Mouse (Mus musculus) kidney, postnatal 0 days (tissue): ENCODE measurements at regions not wholly inside any gene's neighbourhood (a gene's known extent, or its start where the extent isn't known, plus 50 kb on each side); places are given as distances from the start of the nearest gene placed in this dataset.

Source experiments
- ATAC-seq: fragments of 200-750 bp; cut with Nextera tagmentation; replicated peaks from 2 replicates; pipeline ENCODE4 v1.8.0; 2017; ENCODE audit warnings: low read depth, moderate number of reproducible peaks, moderate TSS enrichment, moderate library complexity; ENCODE audit not compliant: low FRiP score
- DNase-seq: peaks from one replicate; pipeline ENCODE4 v3.0.0-alpha.2; 2016; ENCODE audit warnings: low spot score
- H3K27ac ChIP-seq: fragments of 300-500 bp; sonication (generic); 2 replicates; pipeline ENCODE4 v1.5.1; 2014; ENCODE audit warnings: mild to moderate bottlenecking
- H3K27me3 ChIP-seq: fragments of 300-500 bp; sonication (generic); 2 replicates; pipeline ENCODE4 v1.6.1; 2014; ENCODE audit warnings: low read length, mixed read lengths; ENCODE audit not compliant: insufficient read depth
- H3K36me3 ChIP-seq: fragments of 300-500 bp; sonication (generic); 2 replicates; pipeline ENCODE4 v1.6.1; 2014; ENCODE audit warnings: low read length, mixed read lengths; ENCODE audit not compliant: insufficient read depth
- H3K4me1 ChIP-seq: fragments of 300-500 bp; sonication (generic); replicated peaks from 2 replicates; pipeline ENCODE4 v1.6.1; 2014; ENCODE audit warnings: antibody characterized with exemption, low read length, mixed read lengths; ENCODE audit not compliant: insufficient read depth
- H3K4me2 ChIP-seq: fragments of 300-500 bp; sonication (generic); 2 replicates; pipeline ENCODE4 v1.6.1; 2014; ENCODE audit warnings: mild to moderate bottlenecking, low read length, moderate library complexity, mixed read lengths
- H3K4me3 ChIP-seq: fragments of 300-500 bp; sonication (generic); replicated peaks from 2 replicates; pipeline ENCODE4 v1.5.1; 2014; ENCODE audit warnings: low read depth, low read length
- H3K9ac ChIP-seq: fragments of 300-500 bp; sonication (generic); 2 replicates; pipeline ENCODE4 v1.6.1; 2014; ENCODE audit warnings: low read depth, low read length
- H3K9me3 ChIP-seq: fragments of 300-500 bp; sonication (generic); replicated peaks from 2 replicates; pipeline ENCODE4 v1.6.1; 2016; ENCODE audit warnings: low read length, inconsistent platforms, mixed read lengths
- CTCF ChIP-seq: IDR thresholded peaks from 2 replicates; pipeline ENCODE4 v1.5.1; 2016; ENCODE audit warnings: antibody characterized with exemption, low read depth, mild to moderate bottlenecking, moderate library complexity
- whole genome bisulfite sequencing: fragments of 180-500 bp; shearing (Covaris S2); extraction: QIAGEN DNeasy Blood & Tissue Kit; methylation state at CpG from one replicate; pipeline ENCODE4 v1.1.7; 2014; 5-methylcytosine and 5-hydroxymethylcytosine counted together

GRCm38 (mm10) chr6:10354135-10354534 lies 1405.9 kb downstream of the Nxph1 start:
- WGBS, result 10% methylated on average over 1 of the region's 1 CpGs
- Histone ChIP-seq H3K4me2 (no peak overlapping the region), H3K4me3 (no peak overlapping the region), H3K27ac (no peak overlapping the region), H3K36me3 (no peaks in the 10 kb centered on the region), H3K4me1 (no peaks in the 10 kb centered on the region), H3K27me3 (no peaks in the 10 kb centered on the region), H3K9me3 (no peaks in the 10 kb centered on the region), H3K9ac (no peak overlapping the region)
- no peak for TF ChIP-seq CTCF
- DNase-seq (peak; percentile 31), ATAC-seq (no peak)

GRCm38 (mm10) chr6:10365138-10365537 lies 1416.9 kb downstream of the Nxph1 start:
- Histone ChIP-seq H3K9ac (no peak overlapping the region), H3K27ac (no peak overlapping the region), H3K4me2 (no peak overlapping the region), H3K27me3 (no peaks in the 10 kb centered on the region), H3K36me3 (no peaks in the 10 kb centered on the region), H3K9me3 (no peaks in the 10 kb centered on the region), H3K4me3 (no peak overlapping the region), H3K4me1 (no peaks in the 10 kb centered on the region)
- no peak for TF ChIP-seq CTCF
- peak; percentile 15 for DNase-seq
- peak; percentile 90 for ATAC-seq

- TF ChIP-seq CTCF, result no peak
- Histone ChIP-seq H3K27ac (no peak overlapping the region), H3K27me3 (no peaks in the 10 kb centered on the region), H3K9ac (no peak overlapping the region), H3K4me2 (no peak overlapping the region), H3K36me3 (no peaks in the 10 kb centered on the region), H3K4me3 (no peak overlapping the region), H3K4me1 (no peaks in the 10 kb centered on the region), H3K9me3 (no peaks in the 10 kb centered on the region; the same call in 1 of the 2 replicates)
- WGBS, result 62% methylated on average over 2 of the region's 2 CpGs
- DNase-seq, result no peak
- ATAC-seq, result no peak
Observed at GRCm38 (mm10) chr6:10374468-10374867, 1426.2 kb downstream of the Nxph1 start.

GRCm38 (mm10) chr6:10424636-10425035 lies 1476.4 kb downstream of the Nxph1 start:
- 70% methylated on average over 2 of the region's 2 CpGs for WGBS
- Histone ChIP-seq H3K27me3 (no peaks in the 10 kb centered on the region), H3K27ac (no peak overlapping the region), H3K4me3 (no peak overlapping the region), H3K4me2 (no peak overlapping the region), H3K4me1 (no peaks in the 10 kb centered on the region), H3K9ac (no peak overlapping the region), H3K36me3 (no peaks in the 10 kb centered on the region), H3K9me3 (no peaks in the 10 kb centered on the region)
- DNase-seq (no peak), ATAC-seq (no peak)
- TF ChIP-seq CTCF, result no peak

GRCm38 (mm10) chr6:10425506-10425905 lies 1477.3 kb downstream of the Nxph1 start:
- no peak overlapping the region for H3K4me2 ChIP-seq
- ATAC-seq (no peak), DNase-seq (no peak)
- 98% methylated on average over 2 of the region's 2 CpGs for WGBS
- H3K36me3 ChIP-seq, result no peaks in the 10 kb centered on the region
- no peaks in the 10 kb centered on the region for H3K4me1 ChIP-seq
- no peak overlapping the region for H3K4me3 ChIP-seq
- TF ChIP-seq CTCF, result peak; percentile 52
- H3K27me3 ChIP-seq, result no peaks in the 10 kb centered on the region
- H3K9ac ChIP-seq, result no peak overlapping the region
- H3K9me3 ChIP-seq, result no peaks in the 10 kb centered on the region
- H3K27ac ChIP-seq, result no peak overlapping the region

GRCm38 (mm10) chr6:10443206-10443605 lies 1464.1 kb downstream of the Ndufa4 start:
- no peaks in the 10 kb centered on the region for H3K27me3 ChIP-seq
- DNase-seq (no peak), ATAC-seq (no peak)
- no peaks in the 10 kb centered on the region for H3K4me1 ChIP-seq
- no peaks in the 10 kb centered on the region for H3K36me3 ChIP-seq
- H3K9ac ChIP-seq, result no peak overlapping the region
- H3K9me3 ChIP-seq, result no peaks in the 10 kb centered on the region
- no peak overlapping the region for H3K27ac ChIP-seq
- no peak for TF ChIP-seq CTCF
- H3K4me3 ChIP-seq, result no peak overlapping the region
- H3K4me2 ChIP-seq, result no peak overlapping the region

GRCm38 (mm10) chr6:10456044-10456443 lies 1451.3 kb downstream of the Ndufa4 start:
- DNase-seq, result no peak
- Histone ChIP-seq H3K4me3 (no peak overlapping the region), H3K4me2 (no peak overlapping the region), H3K27me3 (no peaks in the 10 kb centered on the region), H3K36me3 (no peaks in the 10 kb centered on the region), H3K4me1 (no peaks in the 10 kb centered on the region), H3K27ac (no peak overlapping the region), H3K9ac (no peak overlapping the region), H3K9me3 (no peaks in the 10 kb centered on the region)
- no peak for TF ChIP-seq CTCF
- no peak for ATAC-seq
